Mouse (Mus musculus) intestine, embryonic 15.5 days (tissue): ENCODE data around the gene Ppp2ca. TPM values are rescaled to one million over a fixed set of nuclear protein-coding genes. Genes with fewer than 3 reads are reported as not detected.

ENCODE experiments used
- ATAC-seq: fragments of 200-750 bp; cut with Nextera tagmentation; 2 replicates; pipeline ENCODE4 v1.8.0; 2017; ENCODE audit warnings: moderate TSS enrichment, moderate library complexity
- H3K27ac ChIP-seq: fragments of 300-500 bp; sonication (generic); 2 replicates; pipeline ENCODE4 v1.5.1; 2015; ENCODE audit warnings: mild to moderate bottlenecking, inconsistent platforms
- H3K27me3 ChIP-seq: fragments of 300-500 bp; sonication (generic); replicated peaks from 2 replicates; pipeline ENCODE4 v1.6.1; 2015; ENCODE audit warnings: inconsistent platforms
- H3K36me3 ChIP-seq: fragments of 300-500 bp; sonication (generic); 2 replicates; pipeline ENCODE4 v1.6.1; 2015; ENCODE audit warnings: inconsistent platforms
- H3K4me1 ChIP-seq: fragments of 300-500 bp; sonication (generic); replicated peaks from 2 replicates; pipeline ENCODE4 v1.6.1; 2015; ENCODE audit warnings: inconsistent platforms
- H3K4me2 ChIP-seq: fragments of 300-500 bp; sonication (generic); replicated peaks from 2 replicates; pipeline ENCODE4 v1.6.1; 2015; ENCODE audit warnings: mild to moderate bottlenecking, inconsistent platforms
- H3K4me3 ChIP-seq: fragments of 300-500 bp; sonication (generic); replicated peaks from 2 replicates; pipeline ENCODE4 v1.5.1; 2015; ENCODE audit warnings: inconsistent platforms
- H3K9ac ChIP-seq: fragments of 300-500 bp; sonication (generic); 2 replicates; pipeline ENCODE4 v1.6.1; 2015; ENCODE audit warnings: inconsistent platforms
- H3K9me3 ChIP-seq: fragments of 300-500 bp; sonication (generic); 2 replicates; pipeline ENCODE4 v1.6.1; 2016; ENCODE audit warnings: inconsistent platforms
- WGBS: fragments of 180-500 bp; shearing (Covaris S2); methylation state at CpG from one replicate; pipeline ENCODE4 v1.1.7; 2015; 5-methylcytosine and 5-hydroxymethylcytosine counted together
- polyA plus RNA-seq: library from polyadenylated mRNA; unstranded; fragments of >200 nt; fragmentation: Nextera tagmentation; extraction: Ambion mirVana; gene quantifications from 2 replicates; pipeline ENCODE4 v1.2.1, GENCODE M21; 2015

The Ppp2ca gene
- polyA plus RNA-seq, 1 experiment from 2014 or later = 69.3 TPM

GRCm38 (mm10) chr11:52168461-52168860, 70.0 kb downstream of the Ppp2ca start:
- H3K9me3 ChIP-seq = no peaks in the 10 kb centered on the region
- H3K27me3 ChIP-seq = peaks cover 14% of the 10 kb centered on the region
- H3K4me2 ChIP-seq = peak overlapping the region; percentile 92
- peak; percentile 48; the same call in 1 of the 2 replicates for ATAC-seq
- H3K9ac ChIP-seq = no peak overlapping the region
- WGBS = 9% methylated on average over 12 of the region's 12 CpGs
- no peaks in the 10 kb centered on the region for H3K36me3 ChIP-seq
- peak overlapping the region; percentile 51 for H3K4me3 ChIP-seq
- H3K27ac ChIP-seq = no peak overlapping the region
- H3K4me1 ChIP-seq = 0 out of 2 replicates have a peak, but pooled peaks cover 4% of the 10 kb centered on the region

Other genes starting within 250 kb of the Ppp2ca start
- gene Jade2, start 241.0 kb upstream of the Ppp2ca start, polyA plus RNA-seq = 1.3 and 1.4 TPM in 2 replicates
- 84.7 and 90.3 TPM in 2 replicates for gene Cdkn2aipnl, start 131.0 kb upstream of the Ppp2ca start, polyA plus RNA-seq
- 189 and 212 TPM in 2 replicates for gene Ube2b, start 97.9 kb upstream of the Ppp2ca start, polyA plus RNA-seq
- gene Cdkl3, start 94.5 kb upstream of the Ppp2ca start, polyA plus RNA-seq = 5.4 and 6.6 TPM in 2 replicates
- not detected in 2 replicates for gene Olfr1373, start 46.8 kb downstream of the Ppp2ca start, polyA plus RNA-seq
- gene Olfr1371, start 115.3 kb downstream of the Ppp2ca start, polyA plus RNA-seq = not detected in 2 replicates
- 720 and 848 TPM in 2 replicates for gene Skp1a, start 133.3 kb downstream of the Ppp2ca start, polyA plus RNA-seq
- gene Tcf7, start 184.3 kb downstream of the Ppp2ca start, polyA plus RNA-seq = 6.9 and 8.2 TPM in 2 replicates